Mouse (Mus musculus) lung, adult 18-20 months (tissue): Measurements from ENCODE around the gene Tenm3.

Experiments
- DNase-seq, 2 experiments: peaks; one replicate each; pipeline ENCODE4 v3.0.0; 2022; ENCODE audit warnings: mixed read lengths in 2 of 2

The Tenm3 gene

GRCm38 (mm10) chr8:48511546-48511945 lies 332.2 kb downstream of the Tenm3 start:
- DNase-seq = no peak

DNA sequence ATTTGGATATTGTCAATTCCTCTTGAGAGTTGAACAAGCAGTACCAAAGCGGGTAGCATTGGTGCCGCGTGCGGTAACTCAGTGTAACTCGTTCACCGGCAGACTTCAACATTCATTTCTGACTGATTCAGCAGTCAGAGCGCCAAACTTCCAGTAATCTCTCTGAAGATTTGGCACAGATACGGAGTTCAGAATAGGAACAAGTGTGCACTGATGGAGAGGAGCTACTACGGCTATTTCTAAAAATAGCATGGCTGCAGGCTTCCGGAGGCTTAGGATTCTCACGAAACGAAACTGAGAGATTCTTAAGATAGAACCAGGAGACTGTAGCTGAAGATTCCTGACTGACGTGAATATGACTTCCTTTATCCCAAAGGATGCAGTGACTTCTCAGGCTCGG lies 332.6 kb downstream of the Tenm3 start:
- no peak for DNase-seq

DNA sequence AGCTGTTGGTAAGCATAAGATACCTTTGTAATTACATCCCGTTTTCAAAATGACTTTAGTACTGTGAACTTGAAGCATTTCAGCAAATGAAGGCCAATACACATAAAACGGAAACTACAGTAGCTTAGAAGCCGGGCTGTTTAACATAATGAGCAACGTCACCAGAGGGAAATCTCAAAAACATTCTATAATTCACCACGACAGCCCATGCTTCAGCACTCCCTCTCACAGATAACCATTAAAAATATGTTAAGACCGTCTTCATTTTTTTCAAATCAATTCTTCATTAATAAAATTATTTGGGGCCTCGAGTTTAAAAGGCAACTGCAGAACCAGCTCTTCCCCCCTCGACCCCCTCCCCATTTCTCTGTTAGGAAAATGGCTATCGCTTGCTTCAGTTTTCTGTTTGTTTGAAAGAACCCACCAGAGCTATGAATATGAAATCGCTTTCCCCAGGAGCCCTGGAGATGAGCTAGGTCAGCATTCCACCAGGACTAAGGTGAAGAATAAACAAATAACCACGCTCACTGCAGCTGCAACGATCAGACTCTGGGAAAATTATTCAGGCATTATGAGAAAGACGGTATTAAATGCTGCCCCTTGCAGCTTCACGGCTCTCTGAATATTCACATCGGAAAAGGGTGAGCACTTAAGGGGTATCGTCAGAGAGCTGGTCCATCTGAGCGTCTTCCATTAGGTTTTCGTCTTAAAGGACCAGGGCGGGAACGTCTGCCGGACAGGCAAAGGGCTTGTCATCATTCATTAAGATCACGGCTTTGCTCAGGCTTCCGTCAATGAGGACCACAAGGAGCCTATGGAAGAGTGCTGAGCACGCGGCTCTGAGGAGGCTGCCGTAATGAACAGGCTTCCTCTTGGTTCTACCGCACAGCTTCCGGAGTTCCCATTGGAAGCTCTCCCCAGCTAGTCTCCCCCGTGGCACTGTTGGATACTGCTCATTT lies 334.8 kb downstream of the Tenm3 start:
- no peak for DNase-seq

GRCm38 (mm10) chr8:48507719-48508501 lies 335.8 kb downstream of the Tenm3 start:
- DNase-seq = no peak

DNA sequence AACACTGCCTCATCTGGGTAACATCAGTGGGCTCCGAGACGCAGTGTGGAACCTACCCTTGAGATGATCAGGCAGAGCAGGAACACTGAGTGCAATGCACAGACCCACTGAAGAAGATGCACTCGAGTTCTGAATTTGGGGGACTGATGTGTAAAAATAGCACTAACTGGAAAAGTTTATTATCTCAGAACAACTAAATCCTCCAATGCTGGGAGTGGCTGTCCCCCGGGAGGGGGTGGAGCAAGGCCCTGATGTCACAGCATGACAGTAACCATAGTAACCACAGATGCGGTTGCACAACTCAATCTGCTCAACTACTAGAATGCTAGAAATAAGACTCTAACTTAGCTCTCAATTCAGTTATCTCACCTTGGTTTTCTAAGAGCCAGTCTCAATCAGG lies 351.3 kb downstream of the Tenm3 start:
- DNase-seq = peak in 1 of 2 experiments; percentile 3

DNA sequence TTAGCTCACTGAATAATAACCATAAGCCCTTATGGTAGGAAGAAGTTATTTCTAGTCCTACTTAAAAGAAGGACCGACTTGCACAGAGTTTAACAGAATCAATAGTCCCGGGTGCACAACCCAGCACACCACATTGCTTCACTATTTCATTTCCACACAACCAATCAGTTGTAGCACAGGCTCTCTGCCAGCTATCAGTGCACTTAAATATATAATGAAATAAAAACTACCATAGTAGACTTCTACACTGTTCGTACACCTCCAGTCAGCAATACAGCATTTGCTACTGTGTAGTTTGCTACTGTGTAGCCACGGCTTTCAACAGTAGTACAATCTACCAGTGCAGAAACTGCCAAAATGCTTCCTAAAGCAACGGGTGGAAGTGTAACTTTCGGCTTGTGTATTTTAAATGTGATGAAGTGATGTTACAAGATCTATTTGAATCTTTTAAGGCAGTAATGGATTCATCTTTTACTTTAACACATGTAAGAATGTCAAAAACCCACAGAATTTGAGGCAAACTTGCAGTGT lies 353.1 kb downstream of the Tenm3 start:
- DNase-seq = no peak

DNA sequence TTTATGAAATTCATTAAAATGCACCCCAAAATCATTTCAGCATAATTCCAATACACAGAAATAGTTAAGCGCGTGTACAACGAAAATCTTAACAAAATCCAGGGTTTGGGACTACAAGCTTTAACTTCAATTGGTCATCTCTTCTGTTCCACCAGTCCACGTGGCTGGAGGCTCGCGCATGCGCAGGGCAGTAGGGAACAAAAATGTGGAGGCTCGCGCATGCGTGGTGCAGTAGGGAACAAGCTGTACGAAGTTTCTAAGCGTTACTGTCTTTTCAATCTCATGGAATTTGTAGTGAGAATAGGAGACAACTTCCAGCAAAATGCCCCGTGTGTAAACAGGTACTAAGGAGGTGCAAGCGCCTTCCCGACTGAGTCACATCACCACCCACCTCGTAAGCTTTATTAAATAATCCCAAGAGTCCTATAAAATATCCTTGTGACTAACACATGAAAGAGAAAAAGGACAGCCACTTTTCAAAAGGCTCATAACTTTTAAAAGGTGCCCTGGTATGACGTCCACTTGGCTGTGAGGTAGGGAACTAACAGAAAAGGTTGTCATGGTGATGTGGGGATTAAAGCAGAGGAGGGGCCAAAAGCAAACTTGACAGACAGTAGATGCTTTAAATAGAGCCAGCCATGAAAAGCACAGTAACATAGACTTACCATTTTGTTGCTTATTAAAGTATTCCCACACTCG lies 353.7 kb downstream of the Tenm3 start:
- DNase-seq = no peak

- DNase-seq = no peak
These were observed 354.3 kb downstream of the Tenm3 start for GRCm38 (mm10) chr8:48489417-48489816.

DNA sequence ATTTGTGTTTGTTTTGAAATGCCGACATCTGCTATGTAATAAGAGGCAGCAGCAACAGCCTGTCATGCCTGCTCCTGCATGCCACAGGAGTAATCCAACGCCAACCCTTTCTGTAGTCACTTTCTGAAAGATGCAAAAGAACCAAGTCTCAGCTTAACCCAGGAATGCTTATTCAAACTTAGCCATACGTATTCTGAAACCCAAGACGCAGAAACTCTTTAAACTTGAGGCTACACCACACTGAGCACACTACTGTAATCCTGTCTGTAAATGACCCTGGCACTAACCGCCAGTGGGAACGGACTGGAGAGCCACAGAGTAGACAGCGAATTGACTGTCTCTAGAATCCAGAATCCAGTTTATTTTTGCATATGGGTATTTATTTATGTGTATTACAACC lies 354.9 kb downstream of the Tenm3 start:
- DNase-seq = no peak

GRCm38 (mm10) chr8:48484143-48484542 lies 359.6 kb downstream of the Tenm3 start:
- DNase-seq = no peak

DNA sequence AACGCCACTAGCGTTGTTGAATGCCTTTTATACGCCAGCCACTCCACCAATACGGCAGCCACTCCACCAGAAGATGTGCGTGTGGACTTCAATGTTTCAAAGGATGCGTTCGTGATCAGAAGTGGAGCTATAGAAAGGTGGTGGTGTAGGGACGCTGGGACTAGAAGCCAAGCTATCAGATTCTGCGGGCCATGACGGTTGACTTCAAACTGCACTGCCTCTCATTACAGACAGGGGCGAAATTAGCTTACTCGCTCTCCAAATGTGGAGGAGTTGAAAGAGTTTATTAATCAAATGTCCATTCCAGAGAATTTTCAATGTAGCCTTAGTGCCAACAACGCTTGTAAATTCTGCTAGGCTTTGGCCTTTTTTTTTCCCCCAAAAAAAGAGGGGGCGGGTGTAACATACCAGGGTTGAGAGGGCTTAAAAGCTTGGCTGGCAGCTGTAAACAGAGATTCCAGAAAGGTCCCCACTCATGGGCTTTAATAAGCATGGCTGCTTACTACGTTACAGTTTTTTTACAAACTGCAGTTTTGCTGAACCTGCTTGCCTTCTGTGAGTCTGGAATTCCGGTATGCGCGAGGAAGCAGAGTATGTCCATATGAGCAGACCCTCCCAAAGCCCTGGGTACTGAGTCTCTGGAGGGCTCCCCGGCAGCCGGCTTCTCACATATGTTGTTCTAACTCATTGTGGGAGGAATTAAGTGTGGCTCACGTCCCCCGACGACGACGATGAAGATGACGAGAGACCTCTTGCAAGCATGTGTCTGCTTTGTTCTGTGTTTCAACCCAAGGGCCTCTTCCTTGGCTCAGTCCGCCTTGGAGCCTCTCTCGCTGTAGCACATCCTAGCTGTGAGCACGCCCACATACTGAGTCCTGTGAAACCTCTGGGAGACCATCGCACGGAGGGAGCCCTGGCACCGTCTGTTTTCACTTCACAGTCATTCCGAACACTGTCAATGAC lies 361.8 kb downstream of the Tenm3 start:
- DNase-seq = peak; percentile 1 to 3

GRCm38 (mm10) chr8:48477371-48477935 lies 366.3 kb downstream of the Tenm3 start:
- DNase-seq = no peak

GRCm38 (mm10) chr8:48476896-48477295 lies 366.9 kb downstream of the Tenm3 start:
- DNase-seq = no peak

DNA sequence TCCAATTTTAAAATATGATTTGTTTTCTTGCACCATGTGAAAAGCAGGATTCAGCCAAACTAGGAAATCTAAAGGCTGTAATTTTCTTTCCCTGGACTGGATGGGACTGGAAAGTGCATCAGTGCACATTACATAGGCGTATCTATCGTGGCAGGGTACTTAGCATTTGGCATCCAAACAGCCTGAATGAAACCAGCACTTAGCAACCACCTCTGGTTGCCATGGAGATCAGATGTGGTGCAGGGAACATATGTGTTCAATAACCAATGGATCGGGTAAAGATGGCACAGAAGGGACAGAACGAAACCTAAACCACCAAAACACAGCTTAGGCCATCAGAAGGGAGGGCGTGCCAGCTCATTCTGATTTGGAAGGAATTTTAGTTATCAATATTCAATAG lies 376.1 kb downstream of the Tenm3 start:
- DNase-seq = no peak

- no peak for DNase-seq
These were observed 385.4 kb downstream of the Tenm3 start for GRCm38 (mm10) chr8:48458373-48458772.

- no peak for DNase-seq
These were observed 387.2 kb downstream of the Tenm3 start for GRCm38 (mm10) chr8:48456328-48457124.

DNA sequence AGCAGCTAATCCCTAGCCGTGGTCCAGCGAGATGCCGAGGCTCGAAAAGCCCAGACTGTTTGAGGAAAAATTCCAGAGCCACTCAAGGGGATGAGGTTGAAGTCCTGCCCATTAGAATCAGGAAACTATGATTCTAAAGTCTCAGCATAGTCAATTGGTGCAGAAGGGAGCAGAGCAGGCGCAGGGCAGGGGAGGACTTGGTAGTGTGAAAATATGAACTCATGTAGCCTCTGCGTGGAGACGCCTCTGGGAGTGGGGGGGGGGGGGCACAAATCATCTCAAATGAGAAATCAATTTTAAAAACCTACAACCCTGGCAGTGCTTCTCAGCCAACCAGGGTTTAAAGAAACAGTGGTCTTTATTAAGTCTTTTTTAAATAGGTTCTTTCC lies 392.5 kb downstream of the Tenm3 start:
- DNase-seq = no peak

DNA sequence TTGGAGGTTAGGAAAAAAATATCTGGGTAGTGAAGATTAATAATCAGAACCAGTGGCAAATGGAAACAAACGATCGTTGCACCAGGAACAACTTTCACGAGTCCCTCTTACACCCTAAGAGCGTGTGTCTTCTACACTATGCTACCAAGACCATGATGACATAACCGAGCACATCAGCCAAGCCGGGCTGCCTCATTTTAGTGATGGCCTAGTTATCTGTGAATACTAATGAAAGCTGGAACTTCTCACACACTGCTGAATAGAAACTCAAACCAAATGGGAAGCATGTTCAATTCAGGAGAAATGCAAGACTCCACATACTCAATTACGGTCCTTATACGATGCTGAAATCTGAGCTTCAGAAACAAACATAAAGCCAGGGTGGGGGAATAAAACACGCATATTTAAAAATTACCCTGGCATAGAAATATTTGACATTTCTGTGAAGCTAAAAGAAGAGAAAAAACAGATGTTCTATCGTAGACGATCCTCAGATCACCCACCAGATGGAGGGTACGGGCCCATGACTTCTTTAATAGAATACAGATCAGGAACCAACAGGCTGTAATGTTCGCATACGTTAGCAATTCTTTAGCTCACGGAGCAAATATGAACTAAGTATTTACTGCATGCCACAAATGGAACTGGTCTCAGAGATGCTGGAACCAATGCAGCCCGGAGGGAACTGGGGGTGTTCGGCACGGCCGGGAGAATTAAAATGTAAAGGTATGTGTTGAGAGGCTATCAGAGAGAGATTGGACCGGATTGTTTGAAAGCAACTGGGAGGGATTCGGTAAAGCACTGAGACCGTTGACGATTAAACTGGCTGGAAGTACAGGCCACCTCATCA lies 393.1 kb downstream of the Tenm3 start:
- DNase-seq = no peak

GRCm38 (mm10) chr8:48449625-48450024 lies 394.1 kb downstream of the Tenm3 start:
- DNase-seq = no peak

- no peak for DNase-seq
These were observed 398.1 kb downstream of the Tenm3 start for GRCm38 (mm10) chr8:48445690-48446089.
